Mouse (Mus musculus) liver, adult 2 months (tissue): ENCODE data around the gene Crb1.

ENCODE experiments used
- CTCF ChIP-seq: fragments of 200-500 bp; IDR thresholded peaks from 2 replicates; pipeline ENCODE4 v1.5.1; 2011; ENCODE audit warnings: low read depth, low read length, control low read depth
- POLR2A ChIP-seq: fragments of 200-500 bp; IDR thresholded peaks from 2 replicates; pipeline ENCODE4 v1.6.1; 2011; ENCODE audit warnings: low read length, control low read depth; ENCODE audit not compliant: insufficient read depth; ENCODE audit errors: extremely low read depth

DNA sequence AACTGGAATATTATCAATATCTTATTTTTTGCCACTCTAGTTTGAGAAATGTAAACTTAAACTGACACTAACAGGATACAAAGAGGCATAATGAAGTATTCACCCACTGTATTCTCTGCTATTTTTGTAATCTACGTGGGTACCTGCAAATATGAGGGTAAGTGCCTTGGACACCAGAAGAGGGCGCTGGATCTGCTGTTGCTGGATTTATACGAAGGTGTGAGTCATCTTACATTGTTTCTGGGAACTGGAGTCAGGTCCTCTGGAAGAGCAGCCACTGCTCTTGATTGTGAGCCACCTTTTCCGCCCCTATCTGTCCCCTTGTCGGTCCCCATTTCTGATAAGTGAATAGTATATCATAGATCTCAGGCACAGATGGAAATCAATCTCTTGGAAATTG, 30.8 kb upstream of the Crb1 start:
- TF ChIP-seq CTCF (peak; percentile 25; the same call in 1 of the 2 replicates), POLR2A (no peak)
